Mouse (Mus musculus): ENCODE measurements around the gene Fnbp1.

Gene Fnbp1

DNA sequence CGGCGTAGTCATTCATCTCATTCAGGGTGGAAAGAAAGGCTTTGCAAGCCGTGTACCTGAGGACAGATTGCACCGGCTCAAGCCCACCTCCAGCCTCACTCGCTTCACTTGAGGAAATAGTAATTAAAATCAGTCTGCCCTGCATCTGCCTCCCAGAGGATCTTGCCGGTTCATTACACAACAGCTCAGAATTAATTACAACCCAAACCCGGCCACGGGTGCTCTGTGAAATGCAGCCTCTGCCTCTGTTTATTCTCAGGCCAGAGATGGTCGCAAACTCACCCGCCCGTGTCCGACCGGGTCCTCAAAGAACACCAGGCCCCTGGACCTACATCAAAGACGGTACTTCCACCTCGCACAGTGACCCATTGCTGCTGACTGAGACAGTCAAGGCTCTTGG lies 45.7 kb downstream of the Fnbp1 start:
- no peak for DNase-seq (ENCODE audit: low read depth, low spot score)

DNA sequence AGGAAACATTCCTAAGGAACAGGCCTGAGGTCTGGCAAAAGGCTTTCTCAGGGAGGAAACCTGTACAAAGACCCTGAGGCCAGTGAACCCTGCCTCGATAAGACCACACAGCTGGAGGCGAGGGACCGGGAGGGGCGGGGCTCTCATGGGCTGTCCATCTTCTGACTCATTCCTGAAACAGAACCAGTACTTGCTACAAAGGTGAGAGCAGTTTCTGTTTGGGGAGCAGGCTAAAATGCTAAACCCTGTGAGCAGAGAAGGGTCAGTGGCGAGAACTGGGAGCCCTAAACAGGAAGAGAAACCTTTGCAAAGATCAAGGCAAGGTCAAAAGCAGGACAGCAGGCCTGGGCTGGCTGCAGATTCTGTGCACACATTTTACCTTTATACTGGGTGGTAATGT lies 47.2 kb downstream of the Fnbp1 start:
- DNase-seq (ENCODE audit: low read depth, low spot score): no peak

DNA sequence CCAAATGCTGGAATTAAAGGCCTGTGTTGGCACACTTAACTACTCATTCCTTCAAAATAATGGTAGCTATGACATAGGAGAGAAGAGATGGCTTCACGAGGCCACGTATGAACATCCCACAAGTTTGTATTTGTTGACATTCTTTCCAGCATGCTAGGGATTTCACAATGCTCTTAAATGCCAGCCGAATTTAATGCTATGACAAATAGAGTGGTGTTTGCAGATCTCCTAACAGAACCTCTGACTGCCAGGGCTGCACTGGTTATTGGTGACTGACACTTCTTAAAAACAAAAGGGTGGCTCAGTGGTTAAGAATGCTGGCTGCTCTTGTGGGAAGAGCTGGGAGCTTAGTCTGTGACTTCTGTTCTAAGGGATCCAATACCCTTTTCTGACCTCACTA lies 48.9 kb downstream of the Fnbp1 start:
- DNase-seq (ENCODE audit: low read depth, low spot score): no peak

DNA sequence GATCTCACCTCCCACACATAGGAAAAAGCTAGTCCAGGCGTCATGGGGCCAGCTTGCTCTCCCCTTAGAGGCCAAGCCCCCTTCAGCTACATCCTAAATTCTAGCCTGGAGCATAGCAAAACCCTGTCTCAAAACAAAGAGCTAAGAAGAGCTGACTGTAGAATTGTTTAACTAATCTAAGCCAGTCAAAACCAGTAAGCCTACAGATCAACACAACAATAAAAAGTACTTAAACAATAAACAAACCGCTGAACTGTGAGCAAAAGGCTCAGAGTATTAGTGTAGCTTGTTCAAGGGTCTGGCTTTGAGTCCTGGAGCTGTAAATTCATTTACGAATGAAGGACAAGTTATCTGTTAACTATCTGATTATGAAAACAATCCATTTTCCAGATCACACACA lies 50.6 kb downstream of the Fnbp1 start:
- DNase-seq (ENCODE audit: low read depth, low spot score): no peak

DNA sequence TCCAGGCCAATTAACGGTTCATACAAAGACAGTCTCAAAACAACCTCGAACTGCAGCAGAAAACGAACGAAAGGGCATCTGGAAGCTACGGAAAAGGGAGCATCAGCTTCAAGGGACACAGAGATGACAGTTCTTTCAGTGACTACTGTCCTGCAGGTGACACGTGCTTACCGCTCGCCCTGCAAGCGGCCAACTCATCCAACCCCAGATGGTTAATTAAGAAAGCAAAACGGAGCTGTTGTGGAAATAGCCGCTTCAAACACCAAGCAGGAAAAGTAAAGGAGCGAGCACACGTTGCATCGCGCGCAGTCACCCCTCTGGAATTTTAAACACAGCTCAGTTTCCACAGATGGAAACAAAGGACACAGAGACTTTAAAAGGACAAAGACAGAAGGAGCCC lies 52.2 kb downstream of the Fnbp1 start:
- DNase-seq (ENCODE audit: low read depth, low spot score): no peak

DNA sequence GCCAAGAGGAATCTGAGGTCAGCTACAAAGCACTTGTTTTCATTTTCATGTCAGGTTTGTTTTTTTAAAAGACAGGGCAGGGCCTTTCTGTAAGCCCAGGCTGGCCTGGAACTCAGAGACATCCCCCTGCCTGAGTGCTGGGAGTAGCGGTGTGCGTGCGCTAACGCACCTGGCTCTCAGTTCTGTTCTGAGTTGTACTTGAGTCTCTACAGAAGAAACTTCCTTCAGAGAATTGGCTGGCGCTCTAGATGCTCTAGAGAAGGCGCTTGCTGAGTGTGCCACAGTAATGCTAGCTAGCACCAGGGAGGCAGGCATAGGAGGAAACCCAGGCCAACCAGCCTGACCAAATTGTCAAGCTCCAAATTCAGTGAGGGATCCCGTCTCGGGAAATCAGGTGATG lies 52.9 kb downstream of the Fnbp1 start:
- DNase-seq (ENCODE audit: low read depth, low spot score): no peak

DNA sequence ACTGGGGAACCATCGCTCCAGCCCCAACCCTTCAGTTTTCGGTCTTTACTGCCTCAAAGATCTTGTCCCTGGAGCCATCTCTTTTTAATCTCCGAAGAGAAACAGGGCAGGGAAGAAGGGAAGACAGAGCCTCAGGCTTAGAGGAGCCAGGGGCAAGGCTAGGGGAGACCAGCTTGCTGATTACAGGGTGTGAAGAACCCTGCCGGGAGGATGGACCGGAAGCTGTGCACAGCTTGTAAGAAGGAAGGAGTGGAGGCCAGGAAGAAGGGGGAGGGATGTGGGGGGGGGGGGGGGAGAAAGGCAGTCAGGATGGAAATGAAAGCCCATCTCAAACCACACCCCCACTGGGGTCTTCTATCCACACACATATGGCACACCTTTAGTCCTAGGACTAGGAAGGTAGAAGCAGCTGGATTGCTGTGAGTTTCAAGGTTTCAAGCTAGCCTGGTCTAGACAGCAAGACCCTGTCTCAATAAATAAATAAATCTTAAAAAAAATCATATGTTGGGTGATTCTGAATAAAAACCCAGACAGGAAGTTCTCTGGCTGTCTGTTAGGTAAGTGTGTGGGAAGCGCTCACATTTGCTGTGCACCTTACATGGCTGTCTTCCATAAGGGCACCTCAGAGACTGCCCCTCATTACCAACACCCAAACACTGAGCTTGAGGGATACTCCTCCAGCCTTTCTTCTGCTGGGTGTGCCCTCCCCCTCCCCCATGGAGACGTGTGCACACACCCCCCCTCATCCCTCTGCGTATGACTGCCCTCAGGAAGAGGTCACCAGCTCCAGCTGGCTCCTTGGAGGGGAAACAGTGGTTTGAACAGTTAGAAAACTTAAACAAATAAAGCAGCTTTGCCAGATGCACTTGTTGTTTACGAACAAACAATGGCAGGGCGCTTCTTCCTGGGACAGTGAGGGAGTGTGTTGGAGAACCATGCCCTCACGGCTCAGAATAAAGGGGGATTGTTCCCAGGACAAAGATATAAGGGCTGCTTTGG lies 53.8 kb downstream of the Fnbp1 start:
- DNase-seq (ENCODE audit: low read depth, low spot score): no peak

DNA sequence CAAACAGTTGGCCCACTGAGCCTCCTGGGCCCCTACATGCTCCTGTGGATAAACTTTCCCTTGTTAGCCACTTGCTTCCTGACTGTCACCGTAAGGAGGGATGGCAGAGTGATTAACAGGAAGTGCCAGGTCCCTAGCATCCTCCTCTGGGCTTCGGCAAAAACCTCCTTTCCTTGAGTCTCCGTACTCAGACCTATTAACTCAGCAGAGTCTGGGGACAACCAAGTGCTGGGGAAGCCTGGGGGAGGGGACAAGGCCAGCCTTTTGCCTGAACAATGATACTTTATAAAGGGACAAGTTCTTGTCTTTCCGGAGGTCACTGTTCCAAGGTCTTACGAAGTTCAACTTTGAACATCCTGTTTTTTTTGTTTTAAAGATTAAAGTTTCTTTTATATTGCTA lies 54.7 kb downstream of the Fnbp1 start:
- no peak for DNase-seq (ENCODE audit: low read depth, low spot score)

DNA sequence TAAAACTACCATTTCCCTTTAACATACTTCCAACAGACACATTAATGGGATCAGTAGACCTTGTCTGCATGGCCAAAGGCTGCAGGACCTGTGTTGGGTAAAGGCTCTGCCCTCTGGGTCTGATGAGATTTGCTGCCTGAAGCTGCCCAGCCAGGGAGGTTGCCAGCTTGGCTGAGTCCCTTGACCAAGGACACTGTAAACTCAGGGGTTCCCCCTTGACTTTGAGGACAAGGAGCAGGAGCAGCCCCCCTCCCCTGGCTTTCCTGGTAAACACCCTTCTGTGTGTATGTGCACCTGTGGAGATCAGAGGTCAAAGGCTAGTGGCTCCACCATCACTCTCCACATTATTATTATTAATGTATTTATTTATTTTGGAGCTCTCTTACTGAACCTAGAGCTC lies 55.3 kb downstream of the Fnbp1 start:
- DNase-seq (ENCODE audit: low read depth, low spot score): no peak

DNA sequence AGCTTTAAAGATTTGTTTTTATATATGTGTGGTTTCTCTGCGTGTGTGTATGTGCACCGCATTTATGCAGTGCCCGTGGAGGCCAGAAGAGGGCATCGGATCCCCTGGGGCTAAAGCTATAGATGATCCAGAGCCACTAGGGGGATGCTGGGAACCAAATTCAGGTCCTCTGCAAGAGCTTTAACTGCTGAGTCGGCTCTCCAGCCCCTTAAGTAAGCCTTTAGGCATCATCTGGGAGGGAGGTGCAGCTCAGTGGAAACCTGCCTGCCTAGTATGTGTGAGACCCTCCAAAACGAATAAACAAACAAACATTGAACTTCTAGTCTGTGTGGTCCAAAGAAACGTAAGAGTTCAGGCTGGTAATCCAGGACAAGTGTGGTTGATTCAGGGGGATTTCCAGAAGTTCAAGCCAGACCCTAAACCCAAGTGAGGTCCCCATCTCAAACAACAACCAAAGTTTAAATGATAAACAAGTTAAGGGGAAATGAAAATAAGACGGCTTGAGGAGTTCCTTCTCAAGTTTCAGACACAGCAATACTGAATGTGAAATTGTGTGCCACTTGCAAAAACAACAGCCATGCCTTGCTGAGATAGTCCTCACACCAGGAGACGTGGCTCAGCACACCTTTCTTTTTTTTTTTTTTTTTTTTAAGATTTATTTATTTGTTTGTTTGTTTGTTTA lies 57.5 kb downstream of the Fnbp1 start:
- DNase-seq (ENCODE audit: low read depth, low spot score): no peak

DNA sequence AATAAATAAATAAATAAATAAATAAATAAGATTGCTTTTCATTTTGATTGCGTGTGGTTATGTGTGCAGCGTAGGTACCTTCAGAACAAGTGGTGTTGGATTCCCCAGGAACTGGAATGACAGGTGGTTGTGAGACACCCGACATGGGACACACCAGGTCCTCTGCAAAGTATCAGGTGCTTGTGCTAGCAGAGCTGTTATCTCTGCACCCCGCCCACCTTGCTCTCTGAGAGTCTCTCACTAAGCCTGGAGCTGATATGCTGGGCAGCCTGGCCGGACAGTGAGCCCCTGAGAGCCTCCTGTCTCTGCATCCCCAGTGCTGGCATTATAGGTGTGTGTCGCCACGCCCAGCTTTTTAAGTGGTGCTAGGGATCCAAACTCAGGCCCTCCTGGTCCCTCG lies 58.4 kb downstream of the Fnbp1 start:
- DNase-seq (ENCODE audit: low read depth, low spot score): no peak

DNA sequence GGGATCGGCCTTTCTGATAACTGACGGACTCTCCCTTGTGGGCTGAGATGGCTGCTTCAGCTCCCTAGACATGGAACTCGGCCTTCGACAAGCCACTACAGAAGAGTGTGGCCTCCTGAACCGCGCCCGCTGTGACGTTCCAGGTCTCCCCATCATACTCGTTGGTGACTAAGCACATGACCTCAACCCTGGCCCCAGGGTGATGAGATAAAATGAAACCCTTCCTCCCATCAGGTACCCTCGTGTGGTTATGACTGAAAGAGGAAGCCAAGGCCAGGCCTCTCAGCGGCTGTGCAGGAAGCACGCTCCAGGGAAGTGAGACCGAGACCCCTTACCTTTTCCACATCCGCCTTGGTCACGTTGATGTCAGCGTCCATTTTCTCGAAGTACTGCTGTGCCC lies 59.2 kb downstream of the Fnbp1 start:
- no peak for DNase-seq (ENCODE audit: low read depth, low spot score)

DNA sequence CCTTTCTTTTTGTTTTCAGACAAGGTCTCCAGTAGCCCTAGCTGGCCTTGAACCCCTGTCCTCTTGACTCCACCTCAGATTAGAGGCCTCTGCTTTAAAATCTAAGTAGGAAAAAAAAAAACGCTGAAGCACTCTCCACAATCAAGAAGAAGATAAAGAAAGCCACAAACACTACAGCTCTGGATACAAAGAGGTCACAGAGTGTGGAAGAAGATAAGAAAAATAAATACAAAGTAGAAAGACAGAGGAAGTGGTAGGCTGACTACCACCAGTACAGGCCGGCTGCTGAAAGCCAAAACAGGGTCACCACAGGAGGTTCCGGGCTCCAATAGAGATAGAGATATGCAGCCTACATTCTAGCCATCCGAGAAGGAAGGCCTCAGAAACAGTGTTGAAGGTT lies 60.5 kb downstream of the Fnbp1 start:
- no peak for DNase-seq (ENCODE audit: low read depth, low spot score)

DNA sequence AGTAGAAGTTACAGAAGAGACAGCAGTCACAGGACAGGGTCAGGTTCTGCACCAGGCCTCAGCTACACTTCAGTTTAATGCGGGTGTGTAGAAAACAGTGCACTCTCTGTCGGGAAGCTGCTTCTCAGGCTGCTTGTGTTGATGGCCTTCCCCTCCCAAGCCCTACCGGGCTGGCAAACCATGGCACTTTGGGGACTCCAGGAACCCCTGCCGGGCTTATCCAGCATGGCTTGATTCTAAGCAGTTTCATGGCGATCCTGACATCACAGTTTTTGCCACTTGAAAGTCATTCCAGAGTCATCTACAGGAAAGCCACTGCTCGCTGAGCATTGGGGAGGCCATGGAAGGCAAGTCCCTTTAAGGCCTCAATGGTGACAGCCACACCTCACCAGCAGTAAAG lies 62.7 kb downstream of the Fnbp1 start:
- DNase-seq (ENCODE audit: low read depth, low spot score): no peak

DNA sequence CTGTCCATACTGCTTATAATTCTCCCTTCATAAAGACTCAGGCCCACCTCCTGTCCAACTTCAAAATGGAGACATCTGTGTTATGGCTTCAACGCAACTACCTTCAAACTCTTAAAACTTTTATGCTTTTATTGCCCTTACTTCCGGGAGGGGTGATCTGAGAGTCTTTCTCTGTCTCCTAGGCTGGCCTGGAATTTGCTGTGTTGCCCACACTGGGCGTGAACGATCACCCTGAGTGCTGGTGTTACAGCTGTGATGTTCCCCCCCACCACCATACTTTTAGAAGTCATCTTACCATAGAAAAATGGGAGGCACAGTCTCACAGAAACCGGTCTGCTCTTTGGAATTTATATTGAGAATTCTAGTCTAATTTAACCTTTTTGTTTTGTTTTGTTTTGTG lies 64.2 kb downstream of the Fnbp1 start:
- DNase-seq (ENCODE audit: low read depth, low spot score): no peak

DNA sequence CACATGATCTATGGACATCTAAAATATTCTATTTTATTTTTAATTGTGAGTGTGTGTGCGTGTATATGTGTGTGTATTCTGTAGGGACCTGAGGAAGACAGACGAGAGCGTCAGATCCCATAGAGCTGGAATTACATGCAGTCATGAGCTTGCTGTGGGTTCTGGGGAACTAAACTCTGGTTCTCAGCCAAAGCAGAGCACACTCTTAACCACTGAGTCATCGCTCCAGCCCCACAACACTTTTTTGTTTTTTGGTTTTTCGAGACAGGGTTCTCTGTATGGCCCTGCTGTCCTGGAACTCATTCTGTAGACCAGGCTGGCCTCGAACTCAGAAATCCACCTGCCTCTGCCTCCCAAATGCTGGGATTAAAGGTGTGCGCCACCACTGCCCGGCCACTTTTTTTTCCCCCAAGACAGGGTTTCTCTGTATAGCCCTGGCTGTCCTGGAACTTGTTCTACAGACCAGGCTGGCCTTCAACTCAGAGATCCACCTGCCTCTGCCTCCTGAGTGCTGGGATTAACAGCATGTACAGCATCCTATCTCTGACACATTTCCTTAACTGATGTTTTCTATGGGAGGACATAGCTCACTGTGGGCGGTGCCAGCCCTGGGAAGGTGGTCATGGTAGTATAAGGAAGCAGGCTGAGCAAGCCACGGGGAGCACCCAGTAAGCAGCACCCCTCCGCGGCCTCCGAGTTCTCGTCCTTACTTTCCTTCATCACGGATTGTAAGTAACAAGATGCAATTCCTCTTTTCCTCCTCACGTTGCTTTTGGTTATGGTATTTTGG lies 65.3 kb downstream of the Fnbp1 start:
- DNase-seq (ENCODE audit: low read depth, low spot score): no peak

DNA sequence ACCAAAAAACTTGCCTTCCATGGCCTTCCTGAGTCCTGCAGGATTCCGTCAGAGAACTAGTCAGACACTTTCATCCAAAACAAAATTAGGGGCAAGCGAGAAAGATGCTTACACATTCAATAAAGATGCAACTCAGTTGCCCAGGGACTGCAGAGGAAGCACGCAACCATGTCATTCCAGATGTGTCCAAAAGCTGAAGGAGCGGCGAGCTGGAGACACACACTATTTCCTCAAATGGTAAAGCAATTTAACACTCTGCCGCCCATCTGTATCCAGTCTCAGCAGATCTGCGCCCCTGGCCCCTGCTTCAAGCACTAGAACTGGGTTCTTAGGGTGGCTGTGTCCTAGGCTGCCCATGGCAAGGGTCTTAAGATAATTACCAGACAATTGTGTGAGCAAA lies 66.0 kb downstream of the Fnbp1 start:
- DNase-seq (ENCODE audit: low read depth, low spot score): no peak

DNA sequence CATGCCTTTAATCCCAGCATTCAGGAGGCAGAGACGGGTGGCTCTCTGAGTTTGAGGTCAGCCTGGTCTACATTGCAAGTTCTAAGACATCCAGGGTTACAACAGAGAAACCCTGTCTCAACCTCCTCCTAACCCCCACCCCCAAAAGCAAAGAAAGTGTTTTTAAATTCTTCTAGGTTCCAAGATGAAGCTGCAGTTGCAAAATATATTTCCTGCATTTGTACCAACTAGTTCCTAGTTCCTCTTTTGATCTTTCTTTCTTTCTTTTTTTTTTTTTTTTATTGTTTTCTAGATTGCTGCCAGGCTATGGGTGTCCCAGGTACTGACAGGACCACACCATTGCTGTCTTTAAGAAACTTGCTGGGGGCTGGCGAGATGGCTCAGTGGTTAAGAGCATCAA lies 66.6 kb downstream of the Fnbp1 start:
- no peak for DNase-seq (ENCODE audit: low read depth, low spot score)

DNA sequence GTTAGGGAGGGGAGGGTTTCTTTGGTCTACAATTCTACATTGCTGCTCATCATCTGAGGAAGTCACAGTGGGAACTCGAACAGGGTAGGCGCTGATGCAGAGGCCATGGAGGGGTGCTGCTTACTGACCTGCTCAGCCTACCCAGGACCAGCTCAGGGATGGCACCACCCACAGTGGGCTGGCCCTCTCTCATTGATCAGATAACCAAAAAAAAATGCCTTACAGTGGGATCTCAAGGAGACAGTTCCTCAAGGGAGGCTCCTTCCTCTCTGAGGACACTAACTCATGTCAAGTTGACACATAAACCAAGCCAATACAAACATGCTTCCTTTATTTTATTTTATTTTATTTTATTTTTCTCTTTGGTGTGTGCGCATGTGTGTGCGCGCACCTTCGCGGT lies 72.3 kb downstream of the Fnbp1 start:
- no peak for DNase-seq (ENCODE audit: low read depth, low spot score)

DNA sequence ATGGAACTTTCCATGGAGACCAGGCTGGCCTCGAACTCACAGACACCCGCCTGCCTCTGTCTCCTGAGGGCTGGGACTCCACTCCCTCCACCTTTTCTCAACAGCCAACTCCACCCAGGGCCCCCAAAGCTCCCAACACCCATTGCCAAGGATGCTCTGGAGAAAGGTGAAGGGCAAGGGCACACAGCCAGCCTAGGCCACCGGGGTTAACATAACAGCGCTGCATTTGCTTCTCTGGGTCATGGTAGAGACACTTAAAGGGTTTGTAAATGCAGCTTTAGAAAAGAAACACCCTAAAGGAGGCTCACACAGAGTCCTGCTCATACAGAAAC lies 72.7 kb downstream of the Fnbp1 start:
- DNase-seq (ENCODE audit: low read depth, low spot score): no peak

DNA sequence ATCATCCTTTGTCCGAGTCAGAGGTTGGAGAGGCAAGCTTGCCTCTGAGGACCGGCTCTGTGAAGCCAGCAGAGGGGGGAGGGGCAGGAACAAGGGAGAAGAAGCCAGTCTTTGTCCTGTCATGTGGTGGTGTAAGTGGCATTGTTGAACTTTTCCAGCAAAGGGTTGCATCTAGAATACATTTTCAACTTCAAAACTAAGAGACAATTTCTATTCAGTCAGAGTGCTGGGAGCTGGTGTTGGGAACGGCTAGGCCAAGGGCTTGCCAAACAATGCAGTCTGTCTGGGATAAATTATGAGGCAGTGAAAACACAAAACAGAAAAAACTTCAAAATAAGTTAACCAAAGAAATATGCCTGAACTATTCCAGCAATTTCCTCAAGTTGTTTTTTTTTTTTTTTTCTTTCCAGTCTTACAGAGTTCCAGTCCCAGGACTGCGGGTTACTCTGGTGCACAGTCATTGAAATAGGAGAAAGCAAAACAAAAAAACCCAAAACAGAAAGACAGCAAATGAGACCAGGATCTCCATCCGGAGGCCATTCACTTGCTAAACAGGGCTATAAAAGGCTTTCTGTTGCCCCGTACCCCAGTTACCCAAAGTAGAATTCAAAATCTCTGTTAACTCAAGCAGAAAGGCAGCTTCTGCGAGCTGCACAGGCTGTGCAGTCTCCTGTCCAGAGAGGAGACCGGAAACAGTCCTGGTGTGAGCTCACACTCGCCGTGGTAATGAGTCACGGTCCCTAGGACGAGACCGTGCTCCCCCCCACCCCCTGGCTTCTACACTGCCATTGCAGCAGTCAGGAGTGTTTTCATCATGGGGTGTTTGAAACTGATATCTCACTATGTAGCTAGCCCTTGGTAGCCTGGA lies 73.3 kb downstream of the Fnbp1 start:
- DNase-seq (ENCODE audit: low read depth, low spot score): no peak
